8 mouse cellular contexts compared by ENCODE assay signal in the genomic region with DNA sequence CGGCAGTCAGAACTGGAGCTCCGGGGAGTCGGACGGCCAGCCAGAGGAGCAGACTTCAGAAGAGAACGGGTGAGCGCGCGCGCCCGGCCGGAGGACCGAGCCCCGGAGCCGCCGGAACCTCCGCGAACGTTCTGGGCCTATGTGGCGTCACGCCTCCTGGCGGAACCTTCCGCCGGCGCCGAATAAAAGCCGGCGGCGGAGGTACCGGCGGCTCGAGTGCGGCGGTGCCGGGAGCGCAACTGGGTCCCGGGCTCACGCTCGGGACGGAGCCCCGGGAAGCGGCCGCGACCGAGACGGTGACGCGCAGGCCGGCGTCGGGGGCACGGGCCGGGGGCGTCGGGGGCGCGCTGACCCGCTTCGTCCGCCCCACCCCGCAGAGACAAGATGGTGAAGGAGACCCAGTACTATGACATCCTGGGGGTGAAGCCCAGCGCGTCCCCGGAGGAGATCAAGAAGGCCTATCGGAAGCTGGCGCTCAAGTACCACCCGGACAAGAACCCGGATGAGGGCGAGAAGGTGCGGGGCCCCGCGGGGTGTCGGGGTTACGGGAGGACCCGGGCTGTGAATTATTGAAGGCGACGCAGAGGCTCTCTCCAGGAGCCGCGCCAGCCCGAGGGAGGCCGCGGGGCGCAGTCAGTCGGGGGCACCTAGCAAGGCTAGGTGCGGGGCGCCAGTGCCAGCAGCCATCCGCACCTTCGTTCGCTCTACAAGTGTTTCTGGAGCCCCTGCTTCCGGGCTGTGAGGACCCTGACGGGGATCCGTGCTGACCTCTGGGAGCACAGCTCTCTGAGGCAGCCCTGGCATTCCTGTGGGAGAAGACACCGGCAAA. TPM values are rescaled to one million over a fixed set of nuclear protein-coding genes. Genes with fewer than 3 reads are reported as not detected.
DNase-seq lines count a peak whose midpoint lies in the region; ATAC-seq and TF ChIP-seq lines count a peak whose summit lies in the region.

No protein-coding gene starts in this region.

- H3K27ac ChIP-seq in forebrain, embryonic 12.5 days = no peak overlapping the region
- H3K27ac ChIP-seq in heart, embryonic 16.5 days (ENCODE audit: low read length) = peak overlapping the region; percentile 95
- peak overlapping the region; percentile 96 for H3K27ac ChIP-seq in liver, embryonic 14.5 days
- H3K27ac ChIP-seq in neural tube, embryonic 11.5 days (ENCODE audit: low read depth, low read length) = no peak overlapping the region
- H3K27ac ChIP-seq in stomach, embryonic 15.5 days = no peak overlapping the region

- WGBS in forebrain, embryonic 12.5 days = under 1% methylated on average over 90 of the region's 92 CpGs
- WGBS in heart, embryonic 16.5 days = under 1% methylated on average over 90 of the region's 92 CpGs
- WGBS in liver, embryonic 14.5 days (ENCODE audit: insufficient replicate concordance) = under 1% methylated on average over 92 of the region's 92 CpGs
- under 1% methylated on average over 89 of the region's 92 CpGs for WGBS in neural tube, embryonic 11.5 days
- WGBS in stomach, embryonic 15.5 days = under 1% methylated on average over 85 of the region's 92 CpGs

- no peaks in the 10 kb centered on the region for H3K36me3 ChIP-seq in forebrain, embryonic 12.5 days (replicated peaks)
- H3K36me3 ChIP-seq in heart, embryonic 16.5 days (ENCODE audit: control insufficient read depth, insufficient read depth) = no peaks in the 10 kb centered on the region
- H3K36me3 ChIP-seq in liver, embryonic 14.5 days (replicated peaks; ENCODE audit: control insufficient read depth, insufficient read depth, low read depth) = no peaks in the 10 kb centered on the region
- H3K36me3 ChIP-seq in neural tube, embryonic 11.5 days (ENCODE audit: control insufficient read depth, insufficient read depth, low read length) = no peaks in the 10 kb centered on the region
- no peaks in the 10 kb centered on the region for H3K36me3 ChIP-seq in stomach, embryonic 15.5 days

- H3K27me3 ChIP-seq in forebrain, embryonic 12.5 days = peaks cover 62% of the 10 kb centered on the region
- no peaks in the 10 kb centered on the region for H3K27me3 ChIP-seq in heart, embryonic 16.5 days (ENCODE audit: control insufficient read depth, insufficient read depth, low read length)
- H3K27me3 ChIP-seq in liver, embryonic 14.5 days (ENCODE audit: control insufficient read depth, insufficient read depth, low read length) = peaks cover 14% of the 10 kb centered on the region
- peaks cover 28% of the 10 kb centered on the region for H3K27me3 ChIP-seq in neural tube, embryonic 11.5 days (ENCODE audit: control insufficient read depth, insufficient read depth, low read length)
- no peaks in the 10 kb centered on the region; the same call in 1 of the 2 replicates for H3K27me3 ChIP-seq in stomach, embryonic 15.5 days (replicated peaks)

- TF ChIP-seq CTCF in liver, embryonic 14.5 days (IDR thresholded peaks at IDR 0.05; ENCODE audit: low read depth) = no peak

- H3K4me3 ChIP-seq in forebrain, embryonic 12.5 days (replicated peaks) = peak overlapping the region; percentile 68
- H3K4me3 ChIP-seq in heart, embryonic 16.5 days (ENCODE audit: low read length) = peak overlapping the region; percentile 80
- H3K4me3 ChIP-seq in liver, embryonic 14.5 days (ENCODE audit: insufficient read depth in 1 of 2, low read depth in 2 of 2, low read length in 2 of 2) = peak overlapping the region; percentile 73 to 97
- H3K4me3 ChIP-seq in neural tube, embryonic 11.5 days (ENCODE audit: low read depth, low read length) = peak overlapping the region; percentile 64
- peak overlapping the region; percentile 71 for H3K4me3 ChIP-seq in stomach, embryonic 15.5 days (replicated peaks)

- H3K4me2 ChIP-seq in forebrain, embryonic 12.5 days = peak overlapping the region; percentile 93
- H3K4me2 ChIP-seq in heart, embryonic 16.5 days (ENCODE audit: low read depth, low read length) = peak overlapping the region; percentile 92
- H3K4me2 ChIP-seq in liver, embryonic 14.5 days (ENCODE audit: low read depth) = peak overlapping the region; percentile 64
- H3K4me2 ChIP-seq in neural tube, embryonic 11.5 days (ENCODE audit: low read depth) = peak overlapping the region; percentile 72
- peak overlapping the region; percentile 93 for H3K4me2 ChIP-seq in stomach, embryonic 15.5 days

- H3K9ac ChIP-seq in forebrain, embryonic 12.5 days = peak overlapping the region; percentile 77
- peak overlapping the region; percentile 92 for H3K9ac ChIP-seq in heart, embryonic 16.5 days (ENCODE audit: low read length)
- H3K9ac ChIP-seq in liver, embryonic 14.5 days (replicated peaks) = peak overlapping the region; percentile 99
- H3K9ac ChIP-seq in neural tube, embryonic 11.5 days (ENCODE audit: low read length) = peak overlapping the region; percentile 70
- H3K9ac ChIP-seq in stomach, embryonic 15.5 days = peak overlapping the region; percentile 67

- peak; percentile 65 to 66 for DNase-seq in CD8-positive naive resting alpha-beta T cell, adult 2 months (ENCODE audit: low read depth in 2 of 2, low spot score in 2 of 2)
- peak; percentile 61 for DNase-seq in c-Kit-positive CD71-positive TER-119-positive erythroid progenitor cells, embryonic 14.5 days (ENCODE audit: low spot score)
- peak; percentile 89 for DNase-seq in kidney, postnatal 14 days
- DNase-seq in liver, embryonic 14.5 days (ENCODE audit: low read depth in 3 of 3, low spot score in 3 of 3) = peak; percentile 52 to 63 (median 58)
- peak; percentile 73 for DNase-seq in neural tube, embryonic 11.5 days (ENCODE audit: low spot score)

- no peak for TF ChIP-seq EP300 in liver, embryonic 14.5 days (IDR thresholded peaks at IDR 0.05; ENCODE audit: low read depth)

- ATAC-seq in forebrain, embryonic 12.5 days (ENCODE audit: low FRiP score) = peak; percentile 70
- ATAC-seq in heart, embryonic 16.5 days (replicated peaks; ENCODE audit: extremely low read depth, insufficient read depth, low FRiP score) = peak; percentile 30
- ATAC-seq in liver, embryonic 14.5 days (ENCODE audit: insufficient read depth) = peak; percentile 57
- ATAC-seq in neural tube, embryonic 11.5 days (ENCODE audit: insufficient read depth, low FRiP score, low TSS enrichment) = peak; percentile 61
- peak; percentile 54 for ATAC-seq in stomach, embryonic 15.5 days (ENCODE audit: insufficient read depth, low FRiP score, low read depth)

- H3K9me3 ChIP-seq in forebrain, embryonic 12.5 days = no peaks in the 10 kb centered on the region
- H3K9me3 ChIP-seq in heart, embryonic 16.5 days (replicated peaks; ENCODE audit: control insufficient read depth, low read length) = no peaks in the 10 kb centered on the region
- no peaks in the 10 kb centered on the region for H3K9me3 ChIP-seq in liver, embryonic 14.5 days (ENCODE audit: control insufficient read depth, low read length)
- no peaks in the 10 kb centered on the region; the same call in 1 of the 2 replicates for H3K9me3 ChIP-seq in neural tube, embryonic 11.5 days (ENCODE audit: control insufficient read depth, low read length)
- no peaks in the 10 kb centered on the region for H3K9me3 ChIP-seq in stomach, embryonic 15.5 days

- peaks cover 13% of the 10 kb centered on the region; the same call in 1 of the 2 replicates for H3K4me1 ChIP-seq in forebrain, embryonic 12.5 days
- H3K4me1 ChIP-seq in heart, embryonic 16.5 days (ENCODE audit: control insufficient read depth, insufficient read depth, low read length) = peaks cover 36% of the 10 kb centered on the region
- peaks cover 58 to 59% of the 10 kb centered on the region in 2 experiments for H3K4me1 ChIP-seq in liver, embryonic 14.5 days (replicated peaks; ENCODE audit: control insufficient read depth in 2 of 2, insufficient read depth in 2 of 2, low read length in 1 of 2)
- H3K4me1 ChIP-seq in neural tube, embryonic 11.5 days (ENCODE audit: control insufficient read depth, insufficient read depth, low read length) = 0 out of 2 replicates have a peak, but pooled peaks cover 6% of the 10 kb centered on the region
- H3K4me1 ChIP-seq in stomach, embryonic 15.5 days = peaks cover 13% of the 10 kb centered on the region; the same call in 1 of the 2 replicates

RNA-seq across cellular contexts. Expression of a gene that starts 0.9 kb away (rescaled TPM):
- 2.8 and 3.1 TPM in 2 replicates for polyA plus RNA-seq in forebrain, embryonic 12.5 days (2016; fragmentation: Nextera tagmentation; extraction: Ambion mirVana)
- polyA plus RNA-seq in heart, embryonic 16.5 days (2015; fragmentation: Nextera tagmentation; extraction: Ambion mirVana) = 30.1 and 30.2 TPM in 2 replicates
- 11.9 and 16.4 TPM in 2 replicates for polyA plus RNA-seq in liver, embryonic 14.5 days (2012; rRNA removed)
- polyA plus RNA-seq in liver, embryonic 14.5 days (2014; fragmentation: Nextera tagmentation; extraction: Ambion mirVana) = 20.1 and 20.3 TPM in 2 replicates
- 3.7 and 4.3 TPM in 2 replicates for polyA plus RNA-seq in neural tube, embryonic 11.5 days (2014; fragmentation: Nextera tagmentation; extraction: Ambion mirVana)
- polyA plus RNA-seq in stomach, embryonic 15.5 days (2015; fragmentation: Nextera tagmentation; extraction: Ambion mirVana) = 5.8 and 7.3 TPM in 2 replicates

RNA-seq across cellular contexts. Expression of a gene that starts 34.8 kb away (rescaled TPM):
- 140 and 142 TPM in 2 replicates for polyA plus RNA-seq in forebrain, embryonic 12.5 days (2016; fragmentation: Nextera tagmentation; extraction: Ambion mirVana)
- 90.3 and 101 TPM in 2 replicates for polyA plus RNA-seq in heart, embryonic 16.5 days (2015; fragmentation: Nextera tagmentation; extraction: Ambion mirVana)
- 34.8 and 50.6 TPM in 2 replicates for polyA plus RNA-seq in liver, embryonic 14.5 days (2012; rRNA removed)
- 106 and 108 TPM in 2 replicates for polyA plus RNA-seq in liver, embryonic 14.5 days (2014; fragmentation: Nextera tagmentation; extraction: Ambion mirVana)
- polyA plus RNA-seq in neural tube, embryonic 11.5 days (2014; fragmentation: Nextera tagmentation; extraction: Ambion mirVana) = 145 and 147 TPM in 2 replicates
- 147 and 164 TPM in 2 replicates for polyA plus RNA-seq in stomach, embryonic 15.5 days (2015; fragmentation: Nextera tagmentation; extraction: Ambion mirVana)

RNA-seq across cellular contexts. Expression of a gene that starts 37.9 kb away (rescaled TPM):
- 14.9 and 22.6 TPM in 2 replicates for polyA plus RNA-seq in forebrain, embryonic 12.5 days (2016; fragmentation: Nextera tagmentation; extraction: Ambion mirVana)
- 0.10 and 0.13 TPM in 2 replicates for polyA plus RNA-seq in heart, embryonic 16.5 days (2015; fragmentation: Nextera tagmentation; extraction: Ambion mirVana)
- polyA plus RNA-seq in liver, embryonic 14.5 days (2012; rRNA removed) = 0.04 and 0.09 TPM in 2 replicates
- polyA plus RNA-seq in liver, embryonic 14.5 days (2014; fragmentation: Nextera tagmentation; extraction: Ambion mirVana) = 0.13 TPM in 1 of 2 replicates, not detected in the other
- polyA plus RNA-seq in neural tube, embryonic 11.5 days (2014; fragmentation: Nextera tagmentation; extraction: Ambion mirVana) = 7.2 and 7.7 TPM in 2 replicates
- polyA plus RNA-seq in stomach, embryonic 15.5 days (2015; fragmentation: Nextera tagmentation; extraction: Ambion mirVana) = 1.9 and 3.1 TPM in 2 replicates

Comparison
In these comparisons a context has a peak if more than half of its experiments do, and no peak if none do; other contexts are left out.
1. H3K27ac ChIP-seq: peak in heart, embryonic 16.5 days (single experiment) and liver, embryonic 14.5 days (single experiment); none in forebrain, embryonic 12.5 days (single experiment), neural tube, embryonic 11.5 days (single experiment) and stomach, embryonic 15.5 days (single experiment).
2. Peak in every context shown above with its lines, with median percentiles within 50 percentile points of each other: DNase-seq, ATAC-seq, H3K4me2 ChIP-seq, H3K4me3 ChIP-seq and H3K9ac ChIP-seq.